Comparison of ENCODE assay signal across 15 mouse cellular contexts in the genomic region with DNA sequence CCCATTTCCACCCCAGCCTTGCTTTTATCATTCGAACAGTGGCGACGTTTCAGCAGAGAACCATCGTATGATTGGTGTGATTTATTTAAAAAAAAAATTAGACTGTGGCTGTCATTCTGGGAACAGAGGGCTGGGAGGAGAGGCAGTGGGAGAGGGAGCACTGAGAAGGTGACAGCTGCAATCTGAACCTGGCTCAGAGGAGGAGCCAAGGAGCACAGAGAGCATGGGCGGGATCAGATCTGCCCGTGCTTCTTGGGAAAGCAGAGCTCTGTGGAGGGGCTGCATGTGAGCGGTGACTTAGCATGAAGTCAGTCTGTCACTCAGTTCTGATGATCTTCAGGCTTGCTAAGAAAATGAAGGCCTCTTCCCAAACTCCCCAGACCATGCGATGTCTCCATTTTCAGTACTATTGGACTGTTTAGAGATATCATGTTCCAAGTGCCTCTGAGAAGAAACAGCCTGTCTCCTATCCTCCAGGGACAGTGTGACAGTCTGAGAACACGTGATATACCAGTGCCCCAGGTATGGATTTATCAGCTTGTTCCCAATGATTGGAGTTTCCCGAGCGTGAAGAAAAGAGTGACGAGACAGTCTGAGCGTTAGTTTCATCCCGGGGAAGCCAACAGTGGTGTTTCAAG.
"Had no signal": no experiment of that assay in that cellular context is flagged by ENCODE, and none has a peak within 500 bp of the region (broad histone marks: within the 10 kb centered on the region; RNA-seq: fewer than 3 reads in every experiment).

No protein-coding gene starts in this region.

- H3K9ac ChIP-seq: liver, embryonic 15.5 days; liver, postnatal 0 days; midbrain, embryonic 12.5 days; midbrain, embryonic 15.5 days; neural tube, embryonic 12.5 days; stomach, embryonic 15.5 days had no signal

- H3K9me3 ChIP-seq: liver, embryonic 15.5 days; midbrain, embryonic 12.5 days; midbrain, embryonic 15.5 days; neural tube, embryonic 12.5 days; stomach, embryonic 15.5 days had no signal

- H3K27ac ChIP-seq: liver, embryonic 15.5 days; macrophage; midbrain, embryonic 12.5 days; midbrain, embryonic 15.5 days; neural tube, embryonic 12.5 days; stomach, embryonic 15.5 days; stomach, postnatal 0 days had no signal

- H3K4me1 ChIP-seq: megakaryocyte, embryonic 14.5 days had no signal

- H3K36me3 ChIP-seq: liver, embryonic 15.5 days; midbrain, embryonic 12.5 days; midbrain, embryonic 15.5 days; neural tube, embryonic 12.5 days; stomach, embryonic 15.5 days had no signal

- H3K27me3 ChIP-seq: liver, embryonic 15.5 days; megakaryocyte, embryonic 14.5 days; midbrain, embryonic 15.5 days; neural tube, embryonic 12.5 days; stomach, embryonic 15.5 days had no signal

- H3K4me2 ChIP-seq: liver, embryonic 15.5 days; midbrain, embryonic 12.5 days; midbrain, embryonic 15.5 days; neural tube, embryonic 12.5 days; stomach, embryonic 15.5 days had no signal

- DNase-seq: liver, postnatal 0 days; lung, adult 2 months; lung, postnatal 10 days; right cerebral cortex, postnatal 14 days; thymus, adult 2 months; thymus, postnatal 25 days; thymus, postnatal 4 days had no signal

- ATAC-seq: liver, postnatal 0 days; midbrain, embryonic 15.5 days had no signal

- H3K4me3 ChIP-seq: liver, embryonic 15.5 days; megakaryocyte, embryonic 14.5 days; midbrain, embryonic 12.5 days; midbrain, embryonic 15.5 days; neural tube, embryonic 12.5 days; stomach, embryonic 15.5 days had no signal
